Mouse (Mus musculus): Measurements from ENCODE around the gene Gm10352. TPM values are rescaled to one million over a fixed set of nuclear protein-coding genes. Genes with fewer than 3 reads are reported as not detected.
"Not testable (repeated sequence)": the region's sequence is repeated elsewhere in the genome, so short reads cannot be mapped to it uniquely, and the experiment has no call there.

The Gm10352 gene
- polyA plus RNA-seq (2012; rRNA removed): not detected in 2 replicates

GRCm38 (mm10) chrY:2900689-2901088 is at the start of gene Gm10352:
Gene Gm10352 (plus strand): TSS chrY:2900989.
- not testable (repeated sequence) for DNase-seq (ENCODE audit: low read depth, low spot score)
- WGBS: no CpG with 5 or more reads among the region's 9 CpGs

GRCm38 (mm10) chrY:2932282-2932681 is 31.5 kb downstream of the Gm10352 start, which contains the start of gene Gm29289:
Gene Gm29289 (plus strand): TSS chrY:2932582.
- no CpG with 5 or more reads among the region's 9 CpGs for WGBS

More at GRCm38 (mm10) chrY:2932282-2932681, 31.5 kb downstream of the Gm10352 start, which contains the start of gene Gm29289:
- not testable (repeated sequence) for DNase-seq (ENCODE audit: low read depth, low spot score)

Other genes starting within 250 kb of the Gm10352 start
- gene Sry, start 237.3 kb upstream of the Gm10352 start, polyA plus RNA-seq (2012; rRNA removed): not detected in 2 replicates
- gene H2al2b, start 180.3 kb upstream of the Gm10352 start, polyA plus RNA-seq (2012; rRNA removed): not detected in 2 replicates
- gene Gm4064, start 104.8 kb upstream of the Gm10352 start, polyA plus RNA-seq (2012; rRNA removed): not detected in 2 replicates
- gene Rbmy, start 70.3 kb upstream of the Gm10352 start, polyA plus RNA-seq (2012; rRNA removed): not detected in 2 replicates
- not detected in 2 replicates for gene Gm10256, start 70.3 kb upstream of the Gm10352 start, polyA plus RNA-seq (2012; rRNA removed)
- gene Gm29289, start 31.6 kb downstream of the Gm10352 start, polyA plus RNA-seq (2012; rRNA removed): not detected in 2 replicates